Mouse (Mus musculus) olfactory bulb, adult 2 months (tissue): ENCODE results near the gene Dmac2.

Experiments used
- CTCF ChIP-seq: fragments of 200-500 bp; IDR thresholded peaks from 2 replicates; pipeline ENCODE4 v1.5.1; 2012; ENCODE audit warnings: low read depth, mild to moderate bottlenecking, low read length, moderate library complexity; ENCODE audit not compliant: insufficient read depth
- POLR2A ChIP-seq: fragments of 200-500 bp; IDR thresholded peaks from 2 replicates; pipeline ENCODE4 v1.6.1; 2012; ENCODE audit warnings: mild to moderate bottlenecking, low read depth, low read length, moderate library complexity; ENCODE audit not compliant: insufficient read depth

GRCm38 (mm10) chr7:25575870-25576269, 43.3 kb upstream of the Dmac2 start:
- no peak for TF ChIP-seq CTCF
- no peak for TF ChIP-seq POLR2A
